Mouse (Mus musculus) monocyte, adult 2 months (primary cell): ENCODE measurements around the gene Abcc10.

ENCODE experiments used
- DNase-seq, 2 experiments: peaks; one replicate each; pipeline ENCODE4 v3.0.0; 2022; ENCODE audit warnings: low spot score in 2 of 2, low read depth in 1 of 2

Gene Abcc10

DNA sequence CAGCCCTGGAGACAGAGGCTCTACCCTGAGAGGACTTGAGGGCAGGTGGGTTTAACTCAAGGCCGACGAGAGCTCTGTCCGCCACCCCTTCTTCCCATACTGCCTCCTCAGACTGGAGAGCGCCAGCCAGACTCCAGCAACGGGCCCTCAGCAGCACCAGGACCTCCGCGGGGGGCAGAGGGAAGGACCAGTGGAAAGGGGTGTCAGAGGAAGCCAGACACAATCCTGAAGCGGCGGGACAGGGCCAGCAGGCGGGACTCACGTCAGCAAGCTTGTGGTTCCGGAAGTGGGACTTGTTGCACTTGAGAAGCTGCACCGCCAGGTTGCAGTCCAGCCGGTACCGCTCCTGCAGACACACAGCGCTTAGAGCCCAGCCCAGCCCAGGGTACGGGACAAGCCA is 68.5 kb downstream of the Abcc10 start:
- DNase-seq: no peak

- DNase-seq: no peak
These were observed 69.7 kb downstream of the Abcc10 start for GRCm38 (mm10) chr17:46258279-46259053.

DNA sequence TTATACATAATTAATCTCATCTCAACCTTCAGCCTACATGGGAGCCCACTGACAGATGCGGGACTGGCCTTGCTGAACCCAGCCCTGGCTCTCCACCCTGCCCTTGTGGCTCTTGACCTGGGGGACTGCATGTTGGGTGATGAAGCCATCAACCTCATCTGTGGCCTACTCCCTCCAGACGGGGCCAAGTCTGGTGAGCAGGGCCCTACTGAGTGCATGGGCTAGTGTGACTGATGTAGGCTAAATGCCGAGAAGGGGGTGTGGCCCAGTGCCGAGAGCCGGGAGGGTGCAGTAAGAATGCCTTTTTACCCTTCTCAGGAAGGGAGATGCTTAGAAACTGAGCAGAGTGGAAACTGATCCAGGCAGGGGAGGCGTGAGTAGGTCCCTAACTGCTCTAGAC is 73.0 kb downstream of the Abcc10 start:
- no peak for DNase-seq

- DNase-seq: no peak
These were observed 74.0 kb downstream of the Abcc10 start for GRCm38 (mm10) chr17:46254106-46254505.

DNA sequence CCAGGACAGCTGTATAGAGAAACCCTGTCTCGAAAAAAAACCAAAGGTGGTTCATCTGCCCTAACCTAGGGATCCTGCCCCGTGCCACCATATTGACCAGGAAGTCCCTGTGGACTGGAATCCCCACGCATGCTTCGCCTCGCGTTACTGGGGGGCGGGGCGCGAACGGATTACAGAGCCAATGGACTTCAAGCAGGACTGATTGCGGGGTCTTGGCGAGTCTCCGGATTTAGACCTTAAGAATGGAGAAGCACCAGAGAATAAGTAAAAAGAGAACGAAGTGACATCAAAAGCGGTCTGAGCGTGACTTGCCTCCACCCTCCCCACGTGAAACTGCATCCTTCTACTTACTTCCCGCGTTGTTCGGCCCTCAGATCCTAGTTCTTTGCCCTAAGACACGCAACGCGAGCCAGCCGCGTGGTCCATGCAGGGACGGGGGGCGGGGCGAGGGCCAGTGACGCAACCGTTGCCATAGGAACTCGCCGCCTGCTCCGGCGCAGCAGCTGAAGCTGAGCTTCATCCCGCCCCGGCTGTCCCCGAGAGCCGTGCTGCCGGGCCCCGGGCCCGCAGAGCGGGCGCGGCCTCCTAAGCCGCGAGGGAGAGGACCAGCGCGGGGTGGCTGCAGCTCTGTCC is 74.6 kb downstream of the Abcc10 start, which contains the start of gene Lrrc73:
Gene Lrrc73 (plus strand): TSS at position 80 of the 633 bp plus-strand sequence.
- peak; percentile 80 to 90 for DNase-seq
